Mouse (Mus musculus) brain, embryonic 14.5 days (tissue): ENCODE data around the gene Tex29. TPM values are rescaled to one million over a fixed set of nuclear protein-coding genes. Genes with fewer than 3 reads are reported as not detected.

Experiments used
- DNase-seq: peaks from one replicate; pipeline ENCODE4 v3.0.0-alpha.2; 2011; ENCODE audit warnings: low read depth
- CTCF ChIP-seq: fragments of 200-500 bp; IDR thresholded peaks from 2 replicates; pipeline ENCODE4 v1.5.1; 2012; ENCODE audit warnings: inconsistent platforms, mild to moderate bottlenecking, moderate library complexity, borderline replicate concordance; ENCODE audit not compliant: insufficient read depth, insufficient read length; ENCODE audit errors: extremely low read depth
- POLR2A ChIP-seq: fragments of 200-500 bp; IDR thresholded peaks from 2 replicates; pipeline ENCODE4 v1.6.1; 2012; ENCODE audit warnings: mild to moderate bottlenecking, inconsistent platforms, borderline replicate concordance; ENCODE audit not compliant: poor library complexity, insufficient read depth, insufficient read length, severe bottlenecking; ENCODE audit errors: extremely low read depth
- polyA plus RNA-seq: library from polyadenylated mRNA; depleted of rRNA; stranded (reverse); fragments of >200 nt; gene quantifications from 2 replicates; pipeline ENCODE4 v1.2.3, GENCODE M21; 2012; rRNA removed

Tex29 gene
- polyA plus RNA-seq, 1 experiment, result 0.12 TPM

GRCm38 (mm10) chr8:11892756-11893155 lies 52.5 kb downstream of the Tex29 start:
- TF ChIP-seq CTCF (no peak), POLR2A (no peak)
- DNase-seq, result no peak

- TF ChIP-seq POLR2A, result no peak
- no peak for TF ChIP-seq CTCF
- peak; percentile 84 for DNase-seq
Observed at GRCm38 (mm10) chr8:11896022-11896662, 55.9 kb downstream of the Tex29 start.

GRCm38 (mm10) chr8:11896677-11897076 lies 56.4 kb downstream of the Tex29 start:
- DNase-seq, result peak; percentile 49
- TF ChIP-seq CTCF (no peak), POLR2A (no peak)

GRCm38 (mm10) chr8:11898814-11899213 lies 58.5 kb downstream of the Tex29 start:
- no peak for DNase-seq
- TF ChIP-seq POLR2A (no peak), CTCF (no peak)

Other genes starting within 250 kb of the Tex29 start
- gene Ankrd10, start 204.7 kb upstream of the Tex29 start, polyA plus RNA-seq, result 151 and 230 TPM in 2 replicates
- not detected in 2 replicates for gene 1700016D06Rik, start 139.4 kb upstream of the Tex29 start, polyA plus RNA-seq
- gene Arhgef7, start 112.8 kb upstream of the Tex29 start, polyA plus RNA-seq, result 85.1 and 124 TPM in 2 replicates